Mouse (Mus musculus) gastrocnemius, postnatal 25 days (tissue): ENCODE measurements at regions not wholly inside any gene's neighbourhood (a gene's known extent, or its start where the extent isn't known, plus 50 kb on each side); places are given as distances from the start of the nearest gene placed in this dataset.
A peak's percentile ranks its signal among the peaks of the same experiment; 100 is the strongest.

Experiments used
- DNase-seq: peaks from one replicate; pipeline ENCODE4 v3.0.0; 2022

GRCm38 (mm10) chr4:54170202-54170931 lies 344.5 kb downstream of the Tmem38b start:
- DNase-seq = peak; percentile 8

- DNase-seq = no peak
Measured at GRCm38 (mm10) chr4:54184213-54184612, 358.4 kb downstream of the Tmem38b start.

DNA sequence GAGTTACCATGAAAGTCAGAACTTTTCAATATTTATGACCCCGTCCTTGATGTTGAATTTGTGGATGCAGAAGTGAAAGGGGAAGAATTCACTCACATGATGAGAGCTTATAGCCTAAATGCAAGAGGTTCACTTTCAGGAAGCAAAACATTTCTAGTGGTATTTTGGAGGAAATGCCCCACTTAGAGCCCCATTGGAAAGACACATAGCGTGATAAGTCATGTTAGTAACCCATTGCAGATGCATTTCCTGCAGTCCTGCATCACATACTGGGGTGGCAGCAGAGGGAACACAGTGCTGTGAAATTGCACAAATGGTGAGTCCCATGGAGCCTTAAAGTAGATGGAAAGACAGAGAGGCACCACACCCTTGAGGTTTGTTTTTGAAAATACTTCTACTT lies 369.9 kb downstream of the Tmem38b start:
- no peak for DNase-seq

DNA sequence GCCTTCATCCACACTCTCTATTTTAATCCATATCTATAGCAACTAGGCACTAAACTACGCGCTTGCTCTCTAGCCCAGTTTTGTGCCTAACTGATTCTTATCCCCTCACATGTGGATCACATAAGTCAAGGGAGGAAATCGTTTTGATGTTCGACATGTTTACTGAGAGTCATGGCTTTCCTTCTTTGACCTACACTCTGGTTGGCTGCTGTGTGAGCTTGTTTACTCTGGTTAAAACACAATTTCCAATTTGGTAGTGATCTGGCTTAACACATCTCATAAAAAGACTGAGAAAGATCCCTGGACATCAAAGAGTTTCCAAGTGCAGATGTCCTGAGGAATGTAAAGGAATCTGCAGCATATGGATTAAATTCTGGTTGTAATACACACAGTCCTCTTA lies 376.6 kb downstream of the Tmem38b start:
- no peak for DNase-seq

- DNase-seq = no peak
Measured at GRCm38 (mm10) chr4:54224572-54224971, 398.7 kb downstream of the Tmem38b start.
